Comparison of ENCODE assay signal across 19 mouse cellular contexts in the genomic region with DNA sequence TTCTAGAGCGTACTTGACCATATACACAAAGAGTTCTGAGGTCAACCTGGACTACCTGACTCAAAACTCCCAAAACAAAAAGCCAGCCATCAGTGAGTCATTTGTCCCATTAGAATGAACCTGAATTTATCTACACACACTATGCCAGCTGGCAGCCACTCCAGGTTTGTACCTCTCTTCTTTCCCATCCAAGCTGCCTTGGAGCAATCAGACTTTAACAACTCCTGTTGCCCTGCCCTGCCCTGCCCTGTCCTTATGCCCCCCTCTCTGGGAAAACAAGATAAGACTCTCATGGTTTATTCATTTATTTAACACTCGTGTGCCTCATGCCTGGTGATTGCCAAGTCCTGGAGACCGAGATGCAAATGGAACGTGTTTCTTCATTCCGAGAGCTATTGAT. TPM values are rescaled to one million over a fixed set of nuclear protein-coding genes. Genes with fewer than 3 reads are reported as not detected.
DNase-seq lines count a peak whose midpoint lies in the region; ATAC-seq and TF ChIP-seq lines count a peak whose summit lies in the region.
"Had no signal": no experiment of that assay in that cellular context is flagged by ENCODE, and none has a peak within 500 bp of the region (broad histone marks: within the 10 kb centered on the region; RNA-seq: fewer than 3 reads in every experiment).

No protein-coding gene starts in this region.

- no peak overlapping the region for H3K27ac ChIP-seq in MEL (ENCODE audit: control insufficient read depth, low read depth, low read length)
- H3K27ac ChIP-seq in liver, embryonic 13.5 days = no peak overlapping the region; the same call in 1 of the 2 replicates
- H3K27ac ChIP-seq: limb, embryonic 12.5 days; neural tube, embryonic 12.5 days had no signal

- ATAC-seq in liver, embryonic 13.5 days (ENCODE audit: low read depth) = 0 out of 2 replicates have a peak, but pooled peaks have one; percentile 6
- ATAC-seq: CD4-positive, CD25-positive, alpha-beta regulatory T cell, adult 4 months; hindbrain, embryonic 16.5 days had no signal

- H3K9ac ChIP-seq in MEL (ENCODE audit: control insufficient read depth, low read depth, low read length, poor library complexity, severe bottlenecking) = no peak overlapping the region
- no peak overlapping the region for H3K9ac ChIP-seq in liver, embryonic 13.5 days
- H3K9ac ChIP-seq: limb, embryonic 12.5 days; neural tube, embryonic 12.5 days had no signal

- H3K4me1 ChIP-seq in MEL (ENCODE audit: control insufficient read depth in 1 of 2, insufficient read depth in 2 of 2, low read length in 2 of 2) = peaks cover 2 to 19% of the 10 kb centered on the region in 2 experiments; a peak in 2 of 4 replicates
- H3K4me1 ChIP-seq in liver, embryonic 13.5 days (replicated peaks) = peaks cover 48% of the 10 kb centered on the region

- no peaks in the 10 kb centered on the region for H3K36me3 ChIP-seq in MEL (ENCODE audit: control insufficient read depth in 1 of 2, insufficient read depth in 2 of 2, low read length in 2 of 2)
- H3K36me3 ChIP-seq in liver, embryonic 13.5 days = peaks cover 8% of the 10 kb centered on the region

- WGBS in liver, embryonic 13.5 days (ENCODE audit: insufficient replicate concordance) = 54% methylated on average over 5 of the region's 5 CpGs

- DNase-seq in MEL (ENCODE audit: low read depth, low spot score) = peak; percentile 43
- DNase-seq in c-Kit-positive CD71-positive TER-119-positive erythroid progenitor cells, embryonic 14.5 days (ENCODE audit: low spot score) = peak; percentile 61
- peak; percentile 37 for DNase-seq in liver, embryonic 13.5 days
- peak; percentile 58 for DNase-seq in lung, postnatal 14 days
- DNase-seq in gastrocnemius, postnatal 10 days = no peak
- no peak for DNase-seq in Muller cell, postnatal 12 days (ENCODE audit: inconsistent ontology term)
- DNase-seq in thymus, adult 18-20 months = no peak
- DNase-seq: adrenal gland, postnatal 14 days; kidney, adult 8-10 months; kidney, postnatal 36 days had no signal

- no peak overlapping the region for H3K4me3 ChIP-seq in MEL (ENCODE audit: control insufficient read depth in 1 of 2, insufficient read depth in 1 of 2, low read depth in 2 of 2, low read length in 2 of 2)
- H3K4me3 ChIP-seq in liver, embryonic 13.5 days (replicated peaks) = no peak overlapping the region
- H3K4me3 ChIP-seq: limb, embryonic 12.5 days; neural tube, embryonic 12.5 days had no signal

- peak overlapping the region; percentile 15 for H3K4me2 ChIP-seq in liver, embryonic 13.5 days
- H3K4me2 ChIP-seq: limb, embryonic 12.5 days; neural tube, embryonic 12.5 days had no signal

- no peaks in the 10 kb centered on the region for H3K9me3 ChIP-seq in MEL (replicated peaks; ENCODE audit: insufficient read depth, low read length)
- no peaks in the 10 kb centered on the region for H3K9me3 ChIP-seq in liver, embryonic 13.5 days (replicated peaks)
- H3K9me3 ChIP-seq: neural tube, embryonic 12.5 days had no signal

- 0 out of 4 replicates have a peak, but pooled peaks of 1 of the 2 experiments have one; percentile 26 for TF ChIP-seq EP300 in MEL (IDR thresholded peaks at IDR 0.05; ENCODE audit: low read depth in 1 of 2, low read length in 2 of 2)

- H3K79me2 ChIP-seq in MEL (ENCODE audit: control insufficient read depth, insufficient read depth, low read length, poor library complexity) = peaks cover 5% of the 10 kb centered on the region; the same call in 1 of the 2 replicates

- H3K27me3 ChIP-seq in MEL (ENCODE audit: control insufficient read depth in 1 of 2, insufficient read depth in 2 of 2, low read length in 2 of 2) = no peaks in the 10 kb centered on the region
- no peaks in the 10 kb centered on the region for H3K27me3 ChIP-seq in liver, embryonic 13.5 days
- H3K27me3 ChIP-seq: limb, embryonic 12.5 days; neural tube, embryonic 12.5 days had no signal

- TF ChIP-seq CTCF in MEL (IDR thresholded peaks at IDR 0.05 in 2 of 3, conservative IDR thresholded peaks at IDR 0.05 in 1 of 3; ENCODE audit: control insufficient read depth in 1 of 3, insufficient read depth in 1 of 3, low read depth in 2 of 3, low read length in 3 of 3, poor library complexity in 1 of 3, severe bottlenecking in 1 of 3) = no peak

- no peak for TF ChIP-seq RAD21 in MEL (IDR thresholded peaks at IDR 0.05; ENCODE audit: low read depth, low read length)

- TF ChIP-seq POLR2A in MEL (IDR thresholded peaks at IDR 0.05; ENCODE audit: control insufficient read depth in 1 of 2, insufficient read depth in 1 of 2, low read depth in 1 of 2, low read length in 2 of 2, poor library complexity in 1 of 2) = no peak

TF ChIP-seq in MEL, 35 proteins besides CTCF, POLR2A, EP300 and RAD21:
- TF ChIP-seq POLR2AphosphoS5 (IDR thresholded peaks at IDR 0.05; ENCODE audit: borderline replicate concordance, low read depth, low read length) (no peak), ETS1 (IDR thresholded peaks at IDR 0.05; ENCODE audit: low read depth, low read length) (0 out of 2 replicates have a peak, but pooled peaks have one; percentile 21), TAL1 (IDR thresholded peaks at IDR 0.05; ENCODE audit: low read length) (peak; percentile 81)

RNA-seq across cellular contexts. Expression of a gene that starts 1.9 kb away (rescaled TPM):
- total RNA-seq in MEL (2012; rRNA removed) = 32.9 and 44.3 TPM in 2 replicates
- polyA plus RNA-seq in MEL (2012; ENCODE audit: insufficient read depth in 1 of 2, insufficient read length in 2 of 2, low read depth in 1 of 2, low replicate concordance in 2 of 2, missing spikeins in 1 of 2) = 10 to 100 TPM in 1 of 2 experiments, not detected in 1; 56.7 TPM
- 34.2 and 34.3 TPM in 2 replicates for polyA plus RNA-seq in liver, embryonic 13.5 days (2015; fragmentation: Nextera tagmentation; extraction: Ambion mirVana)
- total RNA-seq in gastrocnemius, postnatal 10 days (2021) = 10 to 100 TPM; 23.4 to 24.1 TPM

RNA-seq across cellular contexts. Expression of a gene that starts 7.3 kb away (rescaled TPM):
- 0.08 TPM in 1 of 2 replicates, not detected in the other for total RNA-seq in MEL (2012; rRNA removed)
- polyA plus RNA-seq in MEL (2012; ENCODE audit: insufficient read depth in 1 of 2, insufficient read length in 2 of 2, low read depth in 1 of 2, low replicate concordance in 2 of 2, missing spikeins in 1 of 2) = under 1 TPM in 1 of 2 experiments, not detected in 1; 0.06 TPM
- not detected in 2 replicates for polyA plus RNA-seq in liver, embryonic 13.5 days (2015; fragmentation: Nextera tagmentation; extraction: Ambion mirVana)
- total RNA-seq in gastrocnemius, postnatal 10 days (2021) = not detected
- total RNA-seq: gastrocnemius, postnatal 4 days; left cerebral cortex, adult 18-20 months; midbrain, postnatal 0 days had no signal
- polyA plus RNA-seq: embryonic facial prominence, embryonic 11.5 days; heart, postnatal 0 days; hindbrain, embryonic 16.5 days; limb, embryonic 12.5 days; midbrain, postnatal 0 days; neural tube, embryonic 12.5 days had no signal

RNA-seq across cellular contexts. Expression of a gene that starts 8.7 kb away (rescaled TPM):
- total RNA-seq in MEL (2012; rRNA removed) = 26.3 and 26.5 TPM in 2 replicates
- polyA plus RNA-seq in MEL (2012; ENCODE audit: insufficient read depth in 1 of 2, insufficient read length in 2 of 2, low read depth in 1 of 2, low replicate concordance in 2 of 2, missing spikeins in 1 of 2) = 10 to 100 TPM in 1 of 2 experiments, not detected in 1; 56.7 TPM
- polyA plus RNA-seq in liver, embryonic 13.5 days (2015; fragmentation: Nextera tagmentation; extraction: Ambion mirVana) = 29.4 and 35.8 TPM in 2 replicates
- total RNA-seq in gastrocnemius, postnatal 10 days (2021) = 1 to 10 TPM; 2.8 to 3.8 TPM

RNA-seq across cellular contexts. Expression of a gene that starts 16.0 kb away (rescaled TPM):
- 0.77 and 1.2 TPM in 2 replicates for total RNA-seq in MEL (2012; rRNA removed)
- 1 to 10 TPM in 1 of 2 experiments, not detected in 1; 3.3 TPM for polyA plus RNA-seq in MEL (2012; ENCODE audit: insufficient read depth in 1 of 2, insufficient read length in 2 of 2, low read depth in 1 of 2, low replicate concordance in 2 of 2, missing spikeins in 1 of 2)
- 0.85 and 1.0 TPM in 2 replicates for polyA plus RNA-seq in liver, embryonic 13.5 days (2015; fragmentation: Nextera tagmentation; extraction: Ambion mirVana)
- 1 to 10 TPM; 2.8 TPM for total RNA-seq in gastrocnemius, postnatal 10 days (2021)

RNA-seq across cellular contexts. Expression of a gene that starts 32.8 kb away (rescaled TPM):
- total RNA-seq in MEL (2012; rRNA removed) = 0.08 TPM in 1 of 2 replicates, not detected in the other
- polyA plus RNA-seq in MEL (2012; ENCODE audit: insufficient read depth in 1 of 2, insufficient read length in 2 of 2, low read depth in 1 of 2, low replicate concordance in 2 of 2, missing spikeins in 1 of 2) = not detected
- 28.8 and 31.9 TPM in 2 replicates for polyA plus RNA-seq in liver, embryonic 13.5 days (2015; fragmentation: Nextera tagmentation; extraction: Ambion mirVana)
- total RNA-seq in gastrocnemius, postnatal 10 days (2021) = 1,000 to 10,000 TPM; 8,012 to 8,431 TPM
- polyA plus RNA-seq: CD4-positive, CD25-positive, alpha-beta regulatory T cell, adult 4 months had no signal

Comparison
In these comparisons a context has a peak if more than half of its experiments do, and no peak if none do; other contexts are left out.
1. DNase-seq: peak in MEL (single experiment), c-Kit-positive CD71-positive TER-119-positive erythroid progenitor cells, embryonic 14.5 days (single experiment), liver, embryonic 13.5 days (single experiment) and lung, postnatal 14 days (single experiment); none in gastrocnemius, postnatal 10 days (single experiment), Muller cell, postnatal 12 days (single experiment) and thymus, adult 18-20 months (0 of 2).